Mouse (Mus musculus) limb, embryonic 12.5 days (tissue): Measurements from ENCODE around the gene Irs1. TPM values are rescaled to one million over a fixed set of nuclear protein-coding genes. Genes with fewer than 3 reads are reported as not detected.

ENCODE experiments used
- ATAC-seq: fragments of 200-750 bp; cut with Nextera tagmentation; 2 replicates; pipeline ENCODE4 v1.8.0; 2017; ENCODE audit warnings: low read depth, moderate TSS enrichment; ENCODE audit not compliant: insufficient number of reproducible peaks, insufficient read depth, low FRiP score, low TSS enrichment
- H3K27ac ChIP-seq: fragments of 300-500 bp; sonication (generic); 2 replicates; pipeline ENCODE4 v1.5.1; 2016; ENCODE audit warnings: mild to moderate bottlenecking, moderate library complexity
- H3K27me3 ChIP-seq: fragments of 300-500 bp; sonication (generic); 2 replicates; pipeline ENCODE4 v1.6.1; 2016; ENCODE audit warnings: mild to moderate bottlenecking, moderate library complexity
- H3K36me3 ChIP-seq: fragments of 300-500 bp; sonication (generic); 2 replicates; pipeline ENCODE4 v1.6.1; 2016; ENCODE audit warnings: mild to moderate bottlenecking, moderate library complexity
- H3K4me1 ChIP-seq: fragments of 300-500 bp; sonication (generic); replicated peaks from 2 replicates; pipeline ENCODE4 v1.6.1; 2016
- H3K4me2 ChIP-seq: fragments of 300-500 bp; sonication (generic); 2 replicates; pipeline ENCODE4 v1.6.1; 2016; ENCODE audit warnings: mild to moderate bottlenecking, moderate library complexity
- H3K4me3 ChIP-seq: fragments of 300-500 bp; sonication (generic); replicated peaks from 2 replicates; pipeline ENCODE4 v1.5.1; 2016; ENCODE audit warnings: mild to moderate bottlenecking
- H3K9ac ChIP-seq: fragments of 300-500 bp; sonication (generic); replicated peaks from 2 replicates; pipeline ENCODE4 v1.6.1; 2016; ENCODE audit warnings: mild to moderate bottlenecking, moderate library complexity
- H3K9me3 ChIP-seq: fragments of 300-500 bp; sonication (generic); 2 replicates; pipeline ENCODE4 v1.6.1; 2016; ENCODE audit warnings: mild to moderate bottlenecking, moderate library complexity
- WGBS: fragments of 180-500 bp; shearing (Covaris S2); methylation state at CpG from one replicate; pipeline ENCODE4 v1.1.7; 2016; 5-methylcytosine and 5-hydroxymethylcytosine counted together
- polyA plus RNA-seq: library from polyadenylated mRNA; unstranded; fragments of >200 nt; fragmentation: Nextera tagmentation; extraction: Ambion mirVana; gene quantifications from 2 replicates; pipeline ENCODE4 v1.2.1, GENCODE M21; 2016

The Irs1 gene
- polyA plus RNA-seq, 1 experiment from 2014 or later, result 12.0 TPM

DNA sequence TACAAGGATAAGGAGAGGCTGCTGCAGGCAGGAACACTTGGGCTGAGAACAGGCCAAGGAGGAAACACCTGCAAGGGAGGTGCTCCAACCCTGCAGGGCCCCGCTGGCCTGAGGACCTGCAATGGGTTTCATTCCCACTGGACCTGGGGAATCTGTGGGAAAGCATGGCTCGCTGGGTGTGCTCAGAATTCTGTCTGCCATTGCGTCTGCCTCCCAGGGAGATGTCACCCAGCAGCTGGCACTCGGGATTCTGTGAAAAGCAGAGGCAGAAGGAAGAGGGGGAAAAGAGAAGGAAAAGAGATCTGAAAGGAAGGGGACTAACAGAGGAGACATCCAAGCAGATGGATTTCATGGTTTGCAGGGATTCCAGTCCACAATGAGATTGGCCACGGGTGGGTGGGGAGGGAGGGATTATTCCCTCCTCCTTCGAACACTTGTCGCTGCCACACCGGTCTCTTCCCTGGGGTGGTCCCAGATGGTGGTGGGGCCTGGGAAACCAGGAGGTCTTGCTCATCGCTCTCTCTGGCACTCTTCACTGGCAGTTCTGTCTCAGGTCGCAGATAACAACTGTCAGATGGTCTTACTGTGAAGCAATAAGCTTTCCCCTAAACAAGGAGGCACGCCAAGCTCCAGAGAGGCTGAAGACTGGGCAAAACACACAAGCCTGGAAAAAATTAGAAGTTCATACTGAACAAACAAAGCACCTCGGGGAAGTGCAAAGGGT lies 70.4 kb downstream of the Irs1 start:
- Histone ChIP-seq H3K4me3 (no peak overlapping the region), H3K4me2 (no peak overlapping the region), H3K4me1 (peaks cover 12% of the 10 kb centered on the region; the same call in 1 of the 2 replicates), H3K27ac (no peak overlapping the region), H3K27me3 (no peaks in the 10 kb centered on the region), H3K9ac (no peak overlapping the region), H3K9me3 (no peaks in the 10 kb centered on the region), H3K36me3 (no peaks in the 10 kb centered on the region)
- 46% methylated on average over 12 of the region's 12 CpGs for WGBS
- no peak for ATAC-seq

DNA sequence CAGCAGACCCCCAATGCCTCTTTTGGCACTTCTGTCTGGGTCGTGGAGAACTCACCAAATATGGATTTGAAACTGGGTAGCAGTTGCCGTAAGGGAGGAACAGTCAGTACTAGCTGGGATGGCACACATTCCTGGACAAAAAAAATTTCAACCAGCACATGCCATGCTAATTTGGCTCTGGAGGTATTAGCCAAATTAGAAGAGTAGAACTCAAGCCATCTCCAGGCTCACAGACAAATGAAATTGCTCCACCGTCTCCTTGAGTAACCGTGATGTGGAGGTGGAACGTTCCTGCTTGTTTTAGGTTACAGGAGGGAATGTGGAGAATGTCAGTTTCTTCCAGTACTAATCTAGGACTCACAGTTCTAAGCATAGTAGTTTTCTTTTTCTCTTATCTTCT lies 83.7 kb downstream of the Irs1 start:
- Histone ChIP-seq H3K4me2 (no peak overlapping the region), H3K9ac (no peak overlapping the region), H3K27me3 (peaks cover 4% of the 10 kb centered on the region; the same call in 1 of the 2 replicates), H3K9me3 (peaks cover 6% of the 10 kb centered on the region; the same call in 1 of the 2 replicates), H3K4me1 (peaks cover 21% of the 10 kb centered on the region), H3K27ac (no peak overlapping the region), H3K4me3 (no peak overlapping the region), H3K36me3 (no peaks in the 10 kb centered on the region)
- WGBS, result 86% methylated on average over 5 of the region's 5 CpGs
- ATAC-seq, result no peak

DNA sequence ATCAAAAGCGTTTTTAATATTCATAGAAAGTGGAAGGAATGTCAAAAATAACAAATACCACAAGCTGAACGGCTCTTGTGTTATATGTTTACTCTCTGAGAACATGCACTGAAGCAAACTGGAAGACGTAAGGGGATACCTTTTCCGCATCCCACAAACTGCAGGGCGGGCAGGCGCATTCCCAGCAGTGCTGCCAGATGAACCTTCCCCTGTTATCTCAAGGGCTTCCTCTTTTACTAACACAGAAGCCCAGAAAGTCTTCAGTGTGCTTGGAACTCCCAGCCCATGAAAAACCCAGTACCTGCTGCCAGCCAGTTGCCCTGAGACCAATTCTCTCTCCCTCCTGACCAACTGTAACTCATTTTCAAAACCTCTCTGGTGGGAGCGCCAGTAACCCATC lies 90.6 kb downstream of the Irs1 start:
- peaks cover 4% of the 10 kb centered on the region; the same call in 1 of the 2 replicates for H3K27me3 ChIP-seq
- no peak overlapping the region for H3K4me2 ChIP-seq
- no peak for ATAC-seq
- H3K4me1 ChIP-seq, result peaks cover 44% of the 10 kb centered on the region
- 74% methylated on average over 7 of the region's 7 CpGs for WGBS
- no peak overlapping the region for H3K27ac ChIP-seq
- no peak overlapping the region for H3K9ac ChIP-seq
- no peaks in the 10 kb centered on the region for H3K9me3 ChIP-seq
- no peak overlapping the region for H3K4me3 ChIP-seq
- no peaks in the 10 kb centered on the region for H3K36me3 ChIP-seq

DNA sequence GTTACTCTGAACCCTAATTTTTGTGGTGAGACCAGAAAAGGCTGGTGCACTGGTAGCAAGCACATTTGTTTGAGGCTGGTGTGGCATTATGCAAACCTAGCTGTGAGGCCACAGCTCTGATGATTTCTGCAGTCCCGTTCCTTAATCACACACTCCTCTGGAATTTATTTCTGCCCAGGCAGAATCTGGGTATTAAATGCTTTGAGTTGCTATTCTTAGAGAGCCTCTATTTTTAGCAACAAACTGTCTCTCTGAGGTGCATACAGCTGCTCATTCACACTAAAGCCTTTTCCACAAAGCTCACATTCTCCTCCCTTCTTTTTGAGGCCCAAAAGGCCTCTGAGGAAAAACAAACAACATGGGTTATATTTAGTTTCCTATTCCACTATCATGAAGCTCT lies 91.3 kb downstream of the Irs1 start:
- Histone ChIP-seq H3K4me2 (no peak overlapping the region), H3K9ac (no peak overlapping the region), H3K4me1 (peaks cover 44% of the 10 kb centered on the region), H3K36me3 (no peaks in the 10 kb centered on the region), H3K27me3 (peaks cover under 1% of the 10 kb centered on the region; the same call in 1 of the 2 replicates), H3K27ac (no peak overlapping the region), H3K4me3 (no peak overlapping the region), H3K9me3 (no peaks in the 10 kb centered on the region)
- ATAC-seq, result no peak
- 19% methylated on average over 1 of the region's 1 CpGs for WGBS

GRCm38 (mm10) chr1:82191579-82191978 lies 99.6 kb downstream of the Irs1 start:
- H3K27ac ChIP-seq, result no peak overlapping the region
- no peak overlapping the region for H3K9ac ChIP-seq
- H3K4me1 ChIP-seq, result peaks cover 9% of the 10 kb centered on the region
- 58% methylated on average over 3 of the region's 3 CpGs for WGBS
- no peaks in the 10 kb centered on the region for H3K9me3 ChIP-seq
- no peaks in the 10 kb centered on the region for H3K27me3 ChIP-seq
- no peaks in the 10 kb centered on the region for H3K36me3 ChIP-seq
- no peak for ATAC-seq
- H3K4me2 ChIP-seq, result no peak overlapping the region
- no peak overlapping the region for H3K4me3 ChIP-seq

- H3K36me3 ChIP-seq, result no peaks in the 10 kb centered on the region
- H3K9me3 ChIP-seq, result no peaks in the 10 kb centered on the region
- H3K4me2 ChIP-seq, result no peak overlapping the region
- no peak overlapping the region for H3K9ac ChIP-seq
- WGBS, result 17% methylated on average over 3 of the region's 3 CpGs
- H3K4me3 ChIP-seq, result no peak overlapping the region
- H3K27me3 ChIP-seq, result no peaks in the 10 kb centered on the region
- peaks cover 9% of the 10 kb centered on the region for H3K4me1 ChIP-seq
- H3K27ac ChIP-seq, result no peak overlapping the region
- no peak; the same call in 1 of the 2 replicates for ATAC-seq
These were observed 101.7 kb downstream of the Irs1 start for GRCm38 (mm10) chr1:82189516-82189915.

DNA sequence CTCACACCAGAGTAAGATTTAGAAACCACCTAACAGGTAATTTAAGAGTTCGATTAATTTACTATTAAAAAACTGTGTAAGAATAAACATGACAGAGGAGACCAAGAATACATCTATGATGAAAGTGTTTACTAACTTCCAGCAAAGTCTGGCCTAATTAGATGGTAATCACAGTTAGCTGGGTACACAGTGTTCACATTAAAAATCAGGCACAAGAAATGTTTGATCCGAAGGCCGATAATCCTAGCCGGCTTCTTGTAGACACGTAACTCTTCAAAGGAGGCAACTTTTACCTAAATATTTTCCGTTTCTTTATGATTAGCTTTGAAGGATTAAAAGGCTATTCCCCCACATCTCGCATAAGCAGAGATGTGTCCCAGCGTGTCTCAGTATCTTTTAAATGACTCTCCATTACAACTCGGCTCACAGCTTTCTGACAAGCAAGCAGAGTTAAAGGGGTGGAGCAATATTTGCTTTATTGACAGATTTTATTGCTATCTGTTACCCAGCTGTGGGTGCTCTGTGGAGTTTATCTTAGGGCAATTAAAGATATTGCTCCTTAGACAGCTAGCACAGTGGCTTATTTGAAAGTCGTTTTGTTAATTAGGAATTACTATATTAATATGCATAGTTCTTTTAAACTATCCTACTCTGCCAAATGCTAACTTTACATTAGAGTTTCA lies 102.5 kb downstream of the Irs1 start:
- WGBS, result 58% methylated on average over 10 of the region's 10 CpGs

GRCm38 (mm10) chr1:82183913-82184442 lies 107.2 kb downstream of the Irs1 start:
- 74% methylated on average over 8 of the region's 8 CpGs for WGBS
- ATAC-seq, result no peak
- Histone ChIP-seq H3K4me3 (no peak overlapping the region), H3K36me3 (no peaks in the 10 kb centered on the region), H3K27me3 (no peaks in the 10 kb centered on the region), H3K9ac (no peak overlapping the region), H3K27ac (no peak overlapping the region), H3K9me3 (no peaks in the 10 kb centered on the region), H3K4me1 (no peaks in the 10 kb centered on the region; the same call in 1 of the 2 replicates), H3K4me2 (no peak overlapping the region)

More for the DNA sequence above, 102.5 kb downstream of the Irs1 start:
- Histone ChIP-seq H3K9ac (no peak overlapping the region), H3K9me3 (no peaks in the 10 kb centered on the region), H3K4me3 (no peak overlapping the region), H3K27ac (no peak overlapping the region), H3K27me3 (no peaks in the 10 kb centered on the region), H3K4me1 (peaks cover 9% of the 10 kb centered on the region), H3K36me3 (no peaks in the 10 kb centered on the region), H3K4me2 (no peak overlapping the region)
- ATAC-seq, result no peak

Other genes with a start within 250 kb of the Irs1 start
- 29.1 and 30.9 TPM in 2 replicates for gene Gm9747, start 58.3 kb downstream of the Irs1 start, polyA plus RNA-seq
- gene Rhbdd1, start 25.0 kb upstream of the Irs1 start, polyA plus RNA-seq, result 7.7 and 8.4 TPM in 2 replicates